Mouse (Mus musculus): Measurements from ENCODE around the gene Snx1.

DNA sequence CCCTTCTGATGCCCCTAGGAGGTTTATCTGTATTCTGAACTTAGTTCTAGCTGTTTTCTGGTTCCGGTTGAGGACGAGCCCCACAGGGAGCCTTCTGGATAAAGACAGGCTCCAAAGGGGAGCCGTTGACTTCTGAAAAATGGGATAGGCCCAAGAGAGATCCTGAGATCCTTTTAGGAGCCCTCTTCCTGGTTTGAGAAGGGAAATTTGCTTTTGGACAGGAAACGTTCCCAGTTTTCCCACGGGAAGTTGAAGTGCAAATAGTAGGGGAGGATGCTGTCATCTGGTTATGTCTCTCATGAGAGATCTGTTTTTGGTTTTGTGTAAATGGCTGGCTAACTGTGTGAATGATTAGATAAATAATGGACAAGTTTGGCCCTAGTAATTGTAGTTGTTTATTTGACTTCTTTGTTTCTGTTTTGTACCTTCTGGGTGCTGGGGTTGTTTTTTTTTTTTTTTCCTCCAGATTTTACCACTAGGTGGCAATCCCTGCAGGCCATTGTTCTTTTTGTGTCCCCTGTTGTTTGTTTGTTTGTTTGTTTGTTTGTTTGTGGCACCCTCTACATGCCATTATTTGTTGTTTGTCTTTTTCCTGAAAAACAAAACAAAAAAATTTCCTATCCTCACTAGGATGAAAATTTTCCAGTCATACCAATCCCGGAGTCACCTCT lies 76.3 kb downstream of the Snx1 start:
- TF ChIP-seq CHD2 (IDR thresholded peaks at IDR 0.05; ENCODE audit: low read length): no peak
- TF ChIP-seq CTCF (conservative IDR thresholded peaks at IDR 0.05 in 1 of 2, IDR thresholded peaks at IDR 0.05 in 1 of 2; ENCODE audit: low read depth in 2 of 2, low read length in 2 of 2): 0 out of 4 replicates have a peak, but pooled peaks of 1 of the 2 experiments have one; percentile 8
- no peak for TF ChIP-seq BHLHE40 (IDR thresholded peaks at IDR 0.05; ENCODE audit: low read depth, low read length)
- peak; percentile 78 for TF ChIP-seq ZNF384 (IDR thresholded peaks at IDR 0.05; ENCODE audit: low read depth, low read length)
- no peak for TF ChIP-seq KAT2A (IDR thresholded peaks at IDR 0.05; ENCODE audit: insufficient replicate concordance, low read length)
- TF ChIP-seq EP300 (IDR thresholded peaks at IDR 0.05; ENCODE audit: low read length): no peak
- no peak for TF ChIP-seq MAX (IDR thresholded peaks at IDR 0.05; ENCODE audit: low read length)
- TF ChIP-seq POLR2A (IDR thresholded peaks at IDR 0.05; ENCODE audit: low read depth, low read length): no peak
- TF ChIP-seq HCFC1 (IDR thresholded peaks at IDR 0.05; ENCODE audit: low read depth, low read length): no peak
- no peak for TF ChIP-seq MEF2A (IDR thresholded peaks at IDR 0.05; ENCODE audit: borderline replicate concordance, low read depth, low read length)
- no peak for TF ChIP-seq ELF1 (IDR thresholded peaks at IDR 0.05; ENCODE audit: low read depth, low read length)

All from CH12.LX (cell line).